Mouse (Mus musculus) intestine, postnatal 0 days (tissue): Measurements from ENCODE around the gene Tstd3. TPM values are rescaled to one million over a fixed set of nuclear protein-coding genes. Genes with fewer than 3 reads are reported as not detected.

Experiments used
- ATAC-seq: fragments of 200-750 bp; cut with Nextera tagmentation; 2 replicates; pipeline ENCODE4 v1.8.0; 2017; ENCODE audit warnings: mild to moderate bottlenecking, moderate TSS enrichment, moderate library complexity
- H3K27ac ChIP-seq: fragments of 300-500 bp; sonication (generic); 2 replicates; pipeline ENCODE4 v1.5.1; 2014; ENCODE audit warnings: mild to moderate bottlenecking, low read depth, low read length, moderate library complexity
- H3K27me3 ChIP-seq: fragments of 300-500 bp; sonication (generic); replicated peaks from 2 replicates; pipeline ENCODE4 v1.6.1; 2014; ENCODE audit warnings: low read length, mixed read lengths; ENCODE audit not compliant: control insufficient read depth, insufficient read depth
- H3K36me3 ChIP-seq: fragments of 300-500 bp; sonication (generic); 2 replicates; pipeline ENCODE4 v1.6.1; 2014; ENCODE audit warnings: mild to moderate bottlenecking, moderate library complexity; ENCODE audit not compliant: control insufficient read depth, insufficient read depth
- H3K4me1 ChIP-seq: fragments of 300-500 bp; sonication (generic); replicated peaks from 2 replicates; pipeline ENCODE4 v1.6.1; 2014; ENCODE audit warnings: antibody characterized with exemption, low read length, mixed read lengths; ENCODE audit not compliant: control insufficient read depth, insufficient read depth
- H3K4me2 ChIP-seq: fragments of 300-500 bp; sonication (generic); replicated peaks from 2 replicates; pipeline ENCODE4 v1.6.1; 2014; ENCODE audit warnings: low read depth, mild to moderate bottlenecking, moderate library complexity
- H3K4me3 ChIP-seq: fragments of 300-500 bp; sonication (generic); 2 replicates; pipeline ENCODE4 v1.5.1; 2014; ENCODE audit warnings: low read depth, low read length
- H3K9ac ChIP-seq: fragments of 300-500 bp; sonication (generic); 2 replicates; pipeline ENCODE4 v1.6.1; 2014; ENCODE audit warnings: mild to moderate bottlenecking, low read depth, low read length
- H3K9me3 ChIP-seq: fragments of 300-500 bp; sonication (generic); 2 replicates; pipeline ENCODE4 v1.6.1; 2016; ENCODE audit warnings: mixed run types; ENCODE audit not compliant: control insufficient read depth
- CTCF ChIP-seq: sonication (generic); IDR thresholded peaks from 2 replicates; pipeline ENCODE4 v1.5.1; 2016; ENCODE audit warnings: low read depth, mild to moderate bottlenecking, control low read depth, antibody characterized with exemption, moderate library complexity
- WGBS: fragments of 180-500 bp; shearing (Covaris S2); extraction: QIAGEN DNeasy Blood & Tissue Kit; methylation state at CpG from one replicate; pipeline ENCODE4 v1.1.7; 2014; 5-methylcytosine and 5-hydroxymethylcytosine counted together
- polyA plus RNA-seq: library from polyadenylated mRNA; unstranded; fragments of >200 nt; fragmentation: Nextera tagmentation; extraction: Ambion mirVana; gene quantifications from 2 replicates; pipeline ENCODE4 v1.2.1, GENCODE M21; 2015

Tstd3 gene
- polyA plus RNA-seq, 1 experiment from 2014 or later = 21.1 TPM

DNA sequence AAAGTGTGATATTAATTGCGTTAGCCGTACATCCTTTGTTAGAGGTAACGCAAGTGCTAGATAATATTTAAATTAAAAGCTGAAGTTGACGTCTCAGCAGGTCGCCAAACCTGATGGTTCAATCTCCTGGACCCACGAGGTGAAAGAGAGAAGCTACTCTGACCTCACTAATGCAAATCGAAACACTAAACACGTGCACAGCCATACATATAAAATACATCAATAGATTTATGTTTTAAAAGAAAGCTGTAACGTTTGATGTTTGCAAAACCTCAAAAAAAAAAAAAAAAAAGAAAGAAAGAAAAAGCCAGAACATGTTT is 9.9 kb upstream of the Tstd3 start:
- peak overlapping the region; percentile 73 for H3K4me2 ChIP-seq
- H3K9me3 ChIP-seq = no peaks in the 10 kb centered on the region
- H3K4me1 ChIP-seq = 0 out of 2 replicates have a peak, but pooled peaks cover 3% of the 10 kb centered on the region
- H3K27me3 ChIP-seq = no peaks in the 10 kb centered on the region
- no peak for TF ChIP-seq CTCF
- H3K9ac ChIP-seq = no peak overlapping the region
- ATAC-seq = no peak
- no peak overlapping the region for H3K27ac ChIP-seq
- H3K4me3 ChIP-seq = peak overlapping the region; percentile 85
- WGBS = 5% methylated on average over 9 of the region's 9 CpGs
- H3K36me3 ChIP-seq = no peaks in the 10 kb centered on the region

DNA sequence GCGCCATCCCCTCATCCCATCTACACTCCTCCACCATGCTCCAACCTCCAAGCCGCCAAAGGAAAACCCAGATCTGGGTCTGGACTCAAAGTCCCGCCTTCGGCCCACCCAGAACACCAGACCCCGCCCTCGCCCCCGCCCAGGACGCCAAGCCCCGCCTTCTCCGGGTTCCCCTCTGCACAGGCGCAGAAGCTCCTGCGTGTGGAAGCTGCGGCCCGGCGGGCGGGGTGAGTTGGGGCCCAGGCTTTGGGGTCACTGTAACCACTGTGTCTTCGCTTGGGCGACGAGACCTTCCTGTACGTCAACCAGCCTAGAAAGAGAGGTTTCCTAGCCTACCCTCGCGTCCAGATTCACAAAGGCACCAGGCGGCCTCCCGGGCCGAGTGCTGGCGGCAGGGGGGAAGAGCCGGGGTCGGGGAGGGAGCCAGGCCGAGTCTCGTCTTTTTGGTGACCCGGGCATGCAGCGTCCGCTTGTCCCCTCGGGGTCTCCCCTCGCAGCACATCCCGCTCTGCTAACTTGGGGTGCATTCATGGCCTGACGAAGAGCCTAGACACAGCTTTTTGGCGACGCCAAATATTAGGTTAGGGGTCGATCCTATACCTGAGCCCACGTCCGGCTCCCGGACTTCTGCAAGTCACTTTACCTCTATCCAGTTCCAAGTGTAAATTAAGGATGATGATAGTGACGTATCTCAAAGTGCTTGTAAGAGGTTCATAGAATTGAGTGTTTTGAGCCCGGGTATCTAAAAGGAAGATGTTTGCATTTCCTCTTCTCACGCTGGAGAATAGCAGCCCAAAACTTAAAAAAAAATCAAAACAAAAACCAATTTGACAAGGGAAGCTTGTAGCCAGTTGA is 9.3 kb upstream of the Tstd3 start:
- H3K9ac ChIP-seq = peak overlapping the region; percentile 81
- H3K4me1 ChIP-seq = peaks cover 7% of the 10 kb centered on the region; the same call in 1 of the 2 replicates
- peak overlapping the region; percentile 85 for H3K4me3 ChIP-seq
- peak; percentile 90 for ATAC-seq
- H3K4me2 ChIP-seq = peak overlapping the region; percentile 73
- H3K27ac ChIP-seq = peak overlapping the region; percentile 42; the same call in 1 of the 2 replicates
- WGBS = under 1% methylated on average over 45 of the region's 46 CpGs
- H3K36me3 ChIP-seq = no peaks in the 10 kb centered on the region
- H3K27me3 ChIP-seq = no peaks in the 10 kb centered on the region
- TF ChIP-seq CTCF = no peak
- no peaks in the 10 kb centered on the region for H3K9me3 ChIP-seq

DNA sequence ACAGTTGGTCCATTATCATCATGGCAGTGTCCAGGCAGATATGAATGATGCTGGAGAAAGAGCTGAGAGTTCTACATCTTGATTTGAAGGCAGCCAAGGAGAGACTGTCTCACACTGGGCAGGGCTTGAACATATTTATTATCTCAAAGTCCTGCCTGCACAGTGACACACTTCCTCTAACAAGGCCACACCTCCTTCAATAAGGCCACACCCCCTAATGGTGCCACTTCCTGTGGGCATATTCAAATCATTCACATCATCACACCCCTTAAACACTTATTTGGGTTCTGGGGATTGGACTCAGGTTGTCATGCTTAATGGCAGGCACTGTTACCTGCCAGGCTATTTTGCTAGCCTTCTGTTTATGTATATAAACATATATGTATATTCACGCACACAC is 5.3 kb upstream of the Tstd3 start:
- 93% methylated on average over 1 of the region's 1 CpGs for WGBS
- peaks cover 5% of the 10 kb centered on the region; the same call in 1 of the 2 replicates for H3K4me1 ChIP-seq

GRCm38 (mm10) chr4:21771064-21771463 is 4.1 kb upstream of the Tstd3 start:
- peak; percentile 83 for ATAC-seq
- no peaks in the 10 kb centered on the region for H3K9me3 ChIP-seq
- TF ChIP-seq CTCF = no peak
- peaks cover 5% of the 10 kb centered on the region; the same call in 1 of the 2 replicates for H3K4me1 ChIP-seq
- H3K9ac ChIP-seq = no peak overlapping the region
- no peaks in the 10 kb centered on the region for H3K36me3 ChIP-seq
- H3K27ac ChIP-seq = peak overlapping the region; percentile 71; the same call in 1 of the 2 replicates
- no peak overlapping the region for H3K4me3 ChIP-seq
- WGBS = 22% methylated on average over 1 of the region's 1 CpGs
- H3K27me3 ChIP-seq = no peaks in the 10 kb centered on the region
- no peak overlapping the region for H3K4me2 ChIP-seq

More for the DNA sequence above, 5.3 kb upstream of the Tstd3 start:
- Histone ChIP-seq H3K27me3 (no peaks in the 10 kb centered on the region), H3K27ac (no peak overlapping the region), H3K4me2 (no peak overlapping the region), H3K9ac (no peak overlapping the region), H3K36me3 (no peaks in the 10 kb centered on the region), H3K4me3 (no peak overlapping the region), H3K9me3 (no peaks in the 10 kb centered on the region)
- no peak for TF ChIP-seq CTCF
- no peak for ATAC-seq

GRCm38 (mm10) chr4:21766171-21766862 is 695 bp downstream of the Tstd3 start:
- Histone ChIP-seq H3K4me2 (peak overlapping the region; percentile 72), H3K27me3 (no peaks in the 10 kb centered on the region), H3K27ac (no peak overlapping the region), H3K36me3 (no peaks in the 10 kb centered on the region), H3K9me3 (no peaks in the 10 kb centered on the region), H3K4me3 (peak overlapping the region; percentile 72), H3K9ac (peak overlapping the region; percentile 52), H3K4me1 (peaks cover under 1% of the 10 kb centered on the region; the same call in 1 of the 2 replicates)
- no peak for ATAC-seq
- no peak for TF ChIP-seq CTCF
- 20% methylated on average over 14 of the region's 14 CpGs for WGBS

GRCm38 (mm10) chr4:21763827-21764226 is 3.2 kb downstream of the Tstd3 start:
- ATAC-seq = no peak
- no peak for TF ChIP-seq CTCF
- Histone ChIP-seq H3K4me2 (no peak overlapping the region), H3K27me3 (no peaks in the 10 kb centered on the region), H3K4me3 (no peak overlapping the region), H3K36me3 (0 out of 2 replicates have a peak, but pooled peaks cover 2% of the 10 kb centered on the region), H3K9me3 (no peaks in the 10 kb centered on the region), H3K4me1 (no peaks in the 10 kb centered on the region; the same call in 1 of the 2 replicates), H3K9ac (no peak overlapping the region), H3K27ac (no peak overlapping the region)
- 74% methylated on average over 4 of the region's 4 CpGs for WGBS
